Mouse (Mus musculus) cerebellum, adult (tissue): ENCODE data around the gene Casq1.
"Not testable (repeated sequence)": the region's sequence is repeated elsewhere in the genome, so short reads cannot be mapped to it uniquely, and the experiment has no call there.

Experiments used
- ATAC-seq: cut with Nextera tagmentation; 2 replicates; pipeline ENCODE4 v1.9.2; 2017; ENCODE audit warnings: mild to moderate bottlenecking, moderate library complexity, mixed read lengths; ENCODE audit not compliant: insufficient number of reproducible peaks, low FRiP score, low TSS enrichment

The Casq1 gene

GRCm38 (mm10) chr1:172219451-172220406, at the start of gene Casq1:
Gene Casq1, minus strand, starts transcription at chr1:172219868.
- ATAC-seq, result no peak

GRCm38 (mm10) chr1:172261477-172262078, 41.9 kb upstream of the Casq1 start, which contains the start of gene Igsf8:
Gene Igsf8, plus strand, starts transcription at chr1:172261641.
- no peak for ATAC-seq

- no peak for ATAC-seq
These were observed 38.6 kb upstream of the Casq1 start, which contains the start of gene Atp1a4 for GRCm38 (mm10) chr1:172258314-172258713. Gene Atp1a4, minus strand, starts transcription at chr1:172258414.

GRCm38 (mm10) chr1:172247679-172248078, 28.0 kb upstream of the Casq1 start:
- no peak for ATAC-seq

- no peak for ATAC-seq
These were observed 27.5 kb upstream of the Casq1 start for GRCm38 (mm10) chr1:172247216-172247615.

GRCm38 (mm10) chr1:172244645-172245044, 25.0 kb upstream of the Casq1 start:
- not testable (repeated sequence) for ATAC-seq

- ATAC-seq, result peak; percentile 40; the same call in 1 of the 2 replicates
These were observed 24.0 kb upstream of the Casq1 start for GRCm38 (mm10) chr1:172243547-172244205.

GRCm38 (mm10) chr1:172242401-172242800, 22.7 kb upstream of the Casq1 start:
- ATAC-seq, result no peak

- no peak for ATAC-seq
These were observed 21.5 kb upstream of the Casq1 start for GRCm38 (mm10) chr1:172240945-172241708.

- no peak for ATAC-seq
These were observed 9.5 kb upstream of the Casq1 start for GRCm38 (mm10) chr1:172229215-172229614.

- ATAC-seq, result peak; percentile 64; the same call in 1 of the 2 replicates
These were observed 8.5 kb upstream of the Casq1 start for GRCm38 (mm10) chr1:172228209-172228608.

GRCm38 (mm10) chr1:172221297-172222063, 1.8 kb upstream of the Casq1 start:
- no peak for ATAC-seq

GRCm38 (mm10) chr1:172220414-172220813, 746 bp upstream of the Casq1 start:
- ATAC-seq, result no peak

- ATAC-seq, result no peak
These were observed 1.3 kb downstream of the Casq1 start for GRCm38 (mm10) chr1:172218164-172218910.

- peak; percentile 28 for ATAC-seq
These were observed 2.5 kb downstream of the Casq1 start for GRCm38 (mm10) chr1:172217148-172217547.

- no peak for ATAC-seq
These were observed 4.9 kb downstream of the Casq1 start for GRCm38 (mm10) chr1:172214748-172215147.

GRCm38 (mm10) chr1:172213771-172214170, 5.9 kb downstream of the Casq1 start:
- no peak for ATAC-seq

- ATAC-seq, result no peak
These were observed 6.9 kb downstream of the Casq1 start for GRCm38 (mm10) chr1:172212776-172213175.
